Comparison of ENCODE assay signal across 29 mouse cellular contexts in genomic region chr6:124458505-124458904, GRCm38 (mm10). TPM values are rescaled to one million over a fixed set of nuclear protein-coding genes. Genes with fewer than 3 reads are reported as not detected.
DNase-seq lines count a peak whose midpoint lies in the region; ATAC-seq and TF ChIP-seq lines count a peak whose summit lies in the region.
"Had no signal": no experiment of that assay in that cellular context is flagged by ENCODE, and none has a peak within 500 bp of the region (broad histone marks: within the 10 kb centered on the region; RNA-seq: fewer than 3 reads in every experiment).

No protein-coding gene starts in this region.

- 80% methylated on average over 11 of the region's 11 CpGs for WGBS in hindbrain, postnatal 0 days
- 88% methylated on average over 11 of the region's 11 CpGs for WGBS in hindbrain, embryonic 11.5 days

- 0 out of 2 replicates have a peak, but pooled peaks have one; percentile 21 for ATAC-seq in hindbrain, postnatal 0 days
- ATAC-seq in hindbrain, embryonic 11.5 days (ENCODE audit: low FRiP score) = no peak
- peak; percentile 91 for ATAC-seq in cerebellum, adult (ENCODE audit: insufficient number of reproducible peaks, low FRiP score, low TSS enrichment)
- no peak for ATAC-seq in CD4-positive, CD25-positive, alpha-beta regulatory T cell, adult 4 months
- ATAC-seq: forebrain, embryonic 15.5 days; hindbrain, embryonic 16.5 days; intestine, embryonic 15.5 days; Patski had no signal

- TF ChIP-seq CTCF in hindbrain, postnatal 0 days (IDR thresholded peaks at IDR 0.05; ENCODE audit: low read depth) = no peak

- no peak overlapping the region for H3K27ac ChIP-seq in hindbrain, postnatal 0 days
- H3K27ac ChIP-seq in hindbrain, embryonic 11.5 days (ENCODE audit: low read depth, low read length) = no peak overlapping the region
- H3K27ac ChIP-seq: forebrain, embryonic 10.5 days; forebrain, embryonic 15.5 days; gastrocnemius, adult 2 months; heart, adult 2 months; heart, embryonic 13.5 days; hindbrain, embryonic 10.5 days; intestine, embryonic 15.5 days; limb, embryonic 10.5 days; limb, embryonic 15.5 days; liver, embryonic 13.5 days; neural tube, embryonic 13.5 days had no signal

- H3K4me3 ChIP-seq in hindbrain, postnatal 0 days (ENCODE audit: low read length) = no peak overlapping the region
- no peak overlapping the region for H3K4me3 ChIP-seq in hindbrain, embryonic 11.5 days (ENCODE audit: low read depth, low read length)
- H3K4me3 ChIP-seq: forebrain, embryonic 10.5 days; forebrain, embryonic 15.5 days; gastrocnemius, adult 2 months; heart, adult 2 months; heart, embryonic 13.5 days; hindbrain, embryonic 10.5 days; intestine, embryonic 15.5 days; limb, embryonic 10.5 days; limb, embryonic 15.5 days; liver, embryonic 13.5 days; neural tube, embryonic 13.5 days had no signal

- no peaks in the 10 kb centered on the region for H3K36me3 ChIP-seq in hindbrain, postnatal 0 days (ENCODE audit: insufficient read depth, low read length)
- H3K36me3 ChIP-seq in hindbrain, embryonic 11.5 days (ENCODE audit: control insufficient read depth, insufficient read depth, low read length) = no peaks in the 10 kb centered on the region
- H3K36me3 ChIP-seq: heart, embryonic 13.5 days; intestine, embryonic 15.5 days; limb, embryonic 10.5 days; limb, embryonic 15.5 days; liver, embryonic 13.5 days had no signal

- H3K4me1 ChIP-seq in hindbrain, postnatal 0 days (ENCODE audit: insufficient read depth, low read length) = peaks cover 9% of the 10 kb centered on the region; the same call in 1 of the 2 replicates
- H3K4me1 ChIP-seq in hindbrain, embryonic 11.5 days (replicated peaks; ENCODE audit: control insufficient read depth, insufficient read depth, low read length) = no peaks in the 10 kb centered on the region
- H3K4me1 ChIP-seq: heart, embryonic 13.5 days; hindbrain, embryonic 10.5 days; intestine, embryonic 15.5 days; limb, embryonic 10.5 days; limb, embryonic 15.5 days had no signal

- H3K9me3 ChIP-seq in hindbrain, postnatal 0 days (ENCODE audit: low read length) = no peaks in the 10 kb centered on the region
- no peaks in the 10 kb centered on the region for H3K9me3 ChIP-seq in hindbrain, embryonic 11.5 days (ENCODE audit: control insufficient read depth, low read length)
- H3K9me3 ChIP-seq: forebrain, embryonic 10.5 days; forebrain, embryonic 15.5 days; heart, embryonic 13.5 days; hindbrain, embryonic 10.5 days; intestine, embryonic 15.5 days; limb, embryonic 10.5 days; limb, embryonic 15.5 days; liver, embryonic 13.5 days; neural tube, embryonic 13.5 days had no signal

- DNase-seq in hindbrain, postnatal 0 days (ENCODE audit: low spot score) = peak; percentile 34
- no peak for DNase-seq in hindbrain, embryonic 11.5 days (ENCODE audit: low spot score)
- DNase-seq in cerebellum, adult 8-10 months = peak; percentile 94
- peak; percentile 96 to 98 for DNase-seq in cerebellum, postnatal 25 days
- no peak for DNase-seq in lung, postnatal 4 days
- no peak for DNase-seq in adipocyte (ENCODE audit: low spot score)
- DNase-seq: adrenal gland, postnatal 14 days; gastrocnemius, adult 2 months; heart, adult 2 months; heart, postnatal 10 days; kidney, adult 2 months; kidney, postnatal 4 days; liver, embryonic 13.5 days; lung, adult 2 months; lung, postnatal 10 days; thymus, adult 2 months; thymus, postnatal 4 days had no signal

- H3K4me2 ChIP-seq in hindbrain, postnatal 0 days (ENCODE audit: low read depth, low read length) = no peak overlapping the region
- no peak overlapping the region for H3K4me2 ChIP-seq in hindbrain, embryonic 11.5 days (replicated peaks; ENCODE audit: low read depth, low read length)
- H3K4me2 ChIP-seq: forebrain, embryonic 15.5 days; heart, embryonic 13.5 days; intestine, embryonic 15.5 days; limb, embryonic 15.5 days; liver, embryonic 13.5 days; neural tube, embryonic 13.5 days had no signal

- no peak overlapping the region for H3K9ac ChIP-seq in hindbrain, postnatal 0 days (replicated peaks; ENCODE audit: low read length)
- no peak overlapping the region for H3K9ac ChIP-seq in hindbrain, embryonic 11.5 days (ENCODE audit: low read depth, low read length)
- H3K9ac ChIP-seq: forebrain, embryonic 15.5 days; heart, embryonic 13.5 days; intestine, embryonic 15.5 days; limb, embryonic 15.5 days; liver, embryonic 13.5 days; neural tube, embryonic 13.5 days had no signal

- no peaks in the 10 kb centered on the region for H3K27me3 ChIP-seq in hindbrain, postnatal 0 days (ENCODE audit: insufficient read depth, low read length)
- no peaks in the 10 kb centered on the region for H3K27me3 ChIP-seq in hindbrain, embryonic 11.5 days (ENCODE audit: control insufficient read depth, insufficient read depth, low read length)
- H3K27me3 ChIP-seq: forebrain, embryonic 15.5 days; intestine, embryonic 15.5 days; limb, embryonic 15.5 days; neural tube, embryonic 13.5 days had no signal

RNA-seq across cellular contexts. Expression of gene Clstn3, which starts 6.1 kb away (rescaled TPM):
- 338 and 342 TPM in 2 replicates for total RNA-seq in hindbrain, postnatal 0 days (2014; rRNA removed)
- 171 and 184 TPM in 2 replicates for polyA plus RNA-seq in hindbrain, postnatal 0 days (2015; fragmentation: Nextera tagmentation; extraction: Ambion mirVana)
- polyA plus RNA-seq in hindbrain, embryonic 11.5 days (2014; fragmentation: Nextera tagmentation; extraction: Ambion mirVana) = 10.2 and 11.9 TPM in 2 replicates
- under 1 TPM in 1 of 2 experiments, not detected in 1; 0.13 TPM for polyA plus RNA-seq in CD4-positive, CD25-positive, alpha-beta regulatory T cell, adult 4 months (2017; shearing (Covaris generic))

RNA-seq across cellular contexts. Expression of gene C1rl, which starts 34.4 kb away (rescaled TPM):
- 0.31 and 0.68 TPM in 2 replicates for total RNA-seq in hindbrain, postnatal 0 days (2014; rRNA removed)
- 0.39 and 0.41 TPM in 2 replicates for polyA plus RNA-seq in hindbrain, postnatal 0 days (2015; fragmentation: Nextera tagmentation; extraction: Ambion mirVana)
- 0.11 and 0.15 TPM in 2 replicates for polyA plus RNA-seq in hindbrain, embryonic 11.5 days (2014; fragmentation: Nextera tagmentation; extraction: Ambion mirVana)
- not detected for polyA plus RNA-seq in CD4-positive, CD25-positive, alpha-beta regulatory T cell, adult 4 months (2017; shearing (Covaris generic))

RNA-seq across cellular contexts. Expression of gene Pex5, which starts 43.6 kb away (rescaled TPM):
- total RNA-seq in hindbrain, postnatal 0 days (2014; rRNA removed) = 74.4 and 80.8 TPM in 2 replicates
- polyA plus RNA-seq in hindbrain, postnatal 0 days (2015; fragmentation: Nextera tagmentation; extraction: Ambion mirVana) = 46.6 and 49.0 TPM in 2 replicates
- polyA plus RNA-seq in hindbrain, embryonic 11.5 days (2014; fragmentation: Nextera tagmentation; extraction: Ambion mirVana) = 35.1 and 38.9 TPM in 2 replicates
- polyA plus RNA-seq in CD4-positive, CD25-positive, alpha-beta regulatory T cell, adult 4 months (2017; shearing (Covaris generic)) = 10 to 100 TPM in 1 of 2 experiments, 1 to 10 TPM in 1; 8.4 to 15.3 TPM

RNA-seq across cellular contexts. Expression of gene C1ra, which starts 53.7 kb away (rescaled TPM):
- total RNA-seq in hindbrain, postnatal 0 days (2014; rRNA removed) = 0.42 and 1.0 TPM in 2 replicates
- 0.73 and 0.83 TPM in 2 replicates for polyA plus RNA-seq in hindbrain, postnatal 0 days (2015; fragmentation: Nextera tagmentation; extraction: Ambion mirVana)
- 0.08 and 0.20 TPM in 2 replicates for polyA plus RNA-seq in hindbrain, embryonic 11.5 days (2014; fragmentation: Nextera tagmentation; extraction: Ambion mirVana)
- polyA plus RNA-seq in CD4-positive, CD25-positive, alpha-beta regulatory T cell, adult 4 months (2017; shearing (Covaris generic)) = under 1 TPM; 0.19 to 0.39 TPM

Comparison
In these comparisons a context has a peak if more than half of its experiments do, and no peak if none do; other contexts are left out.
1. ATAC-seq: peak in hindbrain, postnatal 0 days (single experiment) and cerebellum, adult (single experiment); none in hindbrain, embryonic 11.5 days (single experiment) and CD4-positive, CD25-positive, alpha-beta regulatory T cell, adult 4 months (single experiment).
2. DNase-seq: peak in hindbrain, postnatal 0 days (single experiment), cerebellum, adult 8-10 months (single experiment) and cerebellum, postnatal 25 days (2 of 2); none in hindbrain, embryonic 11.5 days (single experiment), lung, postnatal 4 days (0 of 2) and adipocyte (single experiment).
3. RNA of gene Clstn3, which starts 6.1 kb away (polyA plus RNA-seq): 171 to 184 TPM in hindbrain, postnatal 0 days; 10.2 to 11.9 TPM in hindbrain, embryonic 11.5 days and 0.13 TPM in CD4-positive, CD25-positive, alpha-beta regulatory T cell, adult 4 months; every median in the first group is over 10 times any median in the second.